Mouse (Mus musculus) retina, postnatal 1 day (tissue): ENCODE results near the gene Ptchd1.

Experiments used
- DNase-seq: peaks from one replicate; pipeline ENCODE4 v3.0.0-alpha.2; 2012

Gene Ptchd1

DNA sequence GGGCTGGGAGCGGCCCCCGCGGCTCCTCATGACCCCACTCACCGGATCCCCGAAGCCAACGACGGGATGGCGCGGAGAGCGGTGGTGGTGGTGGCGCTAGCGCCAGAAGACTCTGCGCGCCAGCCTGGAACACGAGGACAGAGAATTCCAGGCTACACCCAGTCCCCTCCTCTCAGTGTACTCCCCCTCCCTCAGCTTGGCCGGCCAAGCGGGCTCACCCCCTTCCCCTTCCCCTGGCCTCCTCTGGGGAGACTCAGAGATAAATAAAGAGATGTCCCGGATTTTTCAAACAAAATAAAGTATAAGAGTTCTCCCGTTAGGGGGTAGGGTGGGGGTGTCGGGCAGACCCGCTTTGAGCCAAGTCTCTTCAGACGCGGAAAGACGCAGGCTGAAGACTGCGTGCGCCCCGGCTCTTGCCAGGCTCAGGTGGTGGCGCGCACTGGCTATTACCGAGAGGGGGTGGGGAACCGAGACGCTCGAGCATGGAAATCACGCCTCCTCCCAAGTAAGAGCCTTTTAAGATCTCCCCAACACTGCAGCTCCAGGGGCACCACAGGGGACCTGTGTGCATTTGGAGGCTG, at the start of gene Ptchd1:
Gene Ptchd1 (minus strand): TSS at position 114 of the 581 bp plus-strand sequence.
- peak; percentile 72 for DNase-seq

DNA sequence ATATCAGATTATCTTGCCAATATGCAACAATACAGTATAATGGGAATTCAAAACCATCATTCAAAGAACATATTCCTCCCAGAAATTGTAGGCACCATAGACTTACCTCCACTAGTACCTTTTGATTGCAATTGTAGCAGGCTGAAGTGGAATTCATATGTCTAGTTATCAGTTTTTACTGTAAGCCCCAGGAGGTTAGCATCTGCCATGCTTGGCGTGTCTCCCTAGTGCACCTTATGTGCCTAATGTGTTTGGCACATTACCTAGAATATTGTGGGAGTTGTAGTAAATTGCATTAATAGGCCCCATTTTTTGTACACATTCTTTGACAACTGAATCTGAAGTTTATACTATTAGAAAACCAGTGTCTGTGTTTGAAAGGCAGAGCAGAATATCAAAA, 34.4 kb upstream of the Ptchd1 start:
- no peak for DNase-seq

DNA sequence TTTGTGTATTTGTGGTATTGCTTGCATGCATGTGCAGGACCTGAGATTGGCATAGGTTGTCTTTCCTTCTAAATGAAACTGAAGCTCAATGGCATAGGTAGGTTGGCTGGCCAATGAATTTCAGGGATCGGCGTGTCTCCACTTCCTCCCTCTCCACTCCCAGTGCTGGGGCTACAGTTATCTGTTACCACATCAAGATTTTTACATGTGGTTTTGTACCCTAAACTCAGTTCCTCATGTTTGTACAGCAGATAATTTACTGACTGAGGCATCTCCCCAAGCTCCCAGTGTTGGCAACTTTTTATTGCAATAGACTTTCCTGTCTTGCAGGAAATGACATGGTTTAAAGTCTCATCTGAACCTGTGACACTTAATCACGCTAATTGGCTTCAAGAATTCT, 22.4 kb upstream of the Ptchd1 start:
- no peak for DNase-seq

DNA sequence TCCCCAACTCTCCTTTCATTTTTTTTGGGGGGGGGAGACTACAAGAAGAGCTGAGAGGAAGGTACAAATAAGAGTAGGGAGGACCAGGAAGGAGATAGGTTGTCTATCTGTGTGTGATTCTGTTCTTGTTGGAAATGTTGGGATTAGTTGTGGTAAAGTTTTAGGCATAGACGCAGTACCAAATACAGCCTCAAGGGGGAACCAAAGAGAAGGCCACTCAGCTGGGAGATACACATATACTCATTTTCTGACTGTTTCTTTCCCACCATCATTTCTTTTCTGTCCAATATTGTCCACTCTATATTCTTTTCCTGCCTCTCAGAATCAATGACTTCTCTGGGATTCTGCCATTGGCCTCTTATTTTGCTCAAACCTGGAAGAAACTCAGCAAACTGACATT, 20.4 kb upstream of the Ptchd1 start:
- DNase-seq = peak; percentile 37

DNA sequence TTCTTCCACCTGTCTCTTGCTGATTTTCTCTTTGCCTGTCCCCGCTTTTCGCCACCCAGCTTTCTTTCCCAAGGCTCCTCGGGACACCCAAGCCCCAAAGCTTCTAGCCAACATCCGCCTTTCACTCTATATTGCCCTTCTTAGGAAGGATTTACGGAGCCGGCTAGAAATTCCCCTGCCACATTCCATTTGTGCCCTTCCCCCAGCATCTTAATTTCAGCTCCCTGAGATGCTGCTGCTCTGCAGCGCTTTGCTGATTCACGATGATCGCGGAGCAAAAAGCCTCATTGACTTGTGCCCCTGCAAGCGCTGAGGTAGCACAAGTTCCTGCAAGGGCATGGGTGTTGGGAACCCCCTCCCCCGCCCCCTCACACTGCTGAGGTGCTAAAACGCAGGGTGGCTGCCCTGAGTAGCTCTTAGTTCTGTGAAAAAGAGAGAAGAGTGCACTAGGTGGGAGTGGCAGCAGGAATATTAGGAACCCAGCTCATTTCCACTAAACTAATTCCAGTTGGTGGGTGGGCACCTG, 2.1 kb upstream of the Ptchd1 start:
- DNase-seq = peak; percentile 50

DNA sequence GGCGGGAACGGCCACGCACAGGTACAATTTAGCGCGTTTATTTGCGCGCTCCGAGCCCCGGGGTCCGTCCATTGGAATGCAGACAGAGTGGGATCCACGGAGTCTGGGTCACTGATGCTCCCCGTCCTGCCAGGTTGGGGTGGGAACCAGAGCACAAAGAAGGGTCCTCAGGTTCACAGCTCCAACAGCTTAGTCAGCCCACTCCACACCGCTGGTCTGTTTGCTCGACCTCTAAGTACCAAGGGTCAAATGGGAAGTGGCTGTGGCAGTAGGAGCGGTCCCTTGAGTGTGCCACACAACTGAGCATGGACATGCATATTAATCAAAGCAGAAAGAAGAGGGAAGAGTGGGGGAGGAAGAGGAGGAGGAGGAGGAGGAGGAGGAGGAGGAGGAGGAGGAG, 1.3 kb upstream of the Ptchd1 start:
- no peak for DNase-seq

DNA sequence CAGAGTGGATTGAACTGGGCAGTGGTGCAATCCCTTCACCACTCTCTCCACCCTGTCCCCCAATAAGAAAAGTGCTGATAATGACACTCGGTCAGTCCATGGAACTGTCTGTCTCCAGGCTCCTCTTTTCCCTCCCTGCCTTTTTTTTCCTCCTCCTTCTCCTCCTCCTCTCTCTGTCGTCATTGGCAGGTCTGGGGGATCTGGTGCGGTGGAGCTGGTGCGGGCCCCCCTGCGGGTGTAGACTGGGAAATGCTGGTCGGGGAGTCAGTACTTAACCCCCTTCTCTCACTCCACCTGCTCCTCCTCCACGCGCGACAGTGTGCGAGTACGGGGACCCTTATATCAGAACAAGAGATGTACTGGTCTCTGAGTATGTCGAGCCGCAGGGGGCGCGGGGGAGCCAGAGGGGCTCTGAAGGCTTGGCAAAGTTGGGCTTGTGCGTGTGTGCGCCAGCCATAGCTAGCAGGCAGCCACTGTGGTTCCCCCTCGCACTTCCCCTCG, 777 bp upstream of the Ptchd1 start, which contains the start of gene Gm15155:
Gene Gm15155 (plus strand): TSS at position 401 of the 501 bp plus-strand sequence.
- DNase-seq = peak; percentile 62

DNA sequence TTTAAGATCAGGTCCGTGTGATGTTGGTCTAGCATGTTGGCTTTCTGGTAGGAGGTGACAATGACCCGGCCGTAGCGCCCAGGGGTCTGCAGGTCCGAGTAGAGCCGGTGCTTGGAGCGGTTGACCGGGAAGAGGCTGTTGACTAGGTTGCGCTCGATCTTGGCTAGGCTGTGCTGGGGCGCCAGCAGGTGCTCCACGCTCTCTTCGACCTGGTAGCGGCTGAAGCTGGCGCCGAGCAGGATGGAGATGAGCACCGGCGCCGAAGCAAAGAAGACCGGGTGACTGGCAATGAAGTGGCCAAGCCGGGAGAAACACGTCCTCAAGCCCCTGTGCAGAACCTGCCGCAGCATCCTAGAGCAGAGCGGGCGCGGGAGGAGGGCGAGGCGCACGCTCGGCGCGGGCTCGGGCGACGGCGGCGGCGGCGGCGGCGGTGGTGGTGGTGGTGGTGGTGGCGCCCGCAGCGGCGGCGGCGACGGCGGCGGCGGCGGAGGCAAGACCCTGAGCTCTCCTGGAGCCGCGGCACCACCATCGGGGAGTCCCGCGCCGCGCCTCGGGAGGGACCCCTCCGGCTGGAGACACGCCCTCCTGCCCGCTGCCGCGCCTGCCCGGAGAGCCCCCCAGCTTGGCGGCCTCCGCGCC, 534 bp downstream of the Ptchd1 start:
- peak; percentile 55 for DNase-seq

DNA sequence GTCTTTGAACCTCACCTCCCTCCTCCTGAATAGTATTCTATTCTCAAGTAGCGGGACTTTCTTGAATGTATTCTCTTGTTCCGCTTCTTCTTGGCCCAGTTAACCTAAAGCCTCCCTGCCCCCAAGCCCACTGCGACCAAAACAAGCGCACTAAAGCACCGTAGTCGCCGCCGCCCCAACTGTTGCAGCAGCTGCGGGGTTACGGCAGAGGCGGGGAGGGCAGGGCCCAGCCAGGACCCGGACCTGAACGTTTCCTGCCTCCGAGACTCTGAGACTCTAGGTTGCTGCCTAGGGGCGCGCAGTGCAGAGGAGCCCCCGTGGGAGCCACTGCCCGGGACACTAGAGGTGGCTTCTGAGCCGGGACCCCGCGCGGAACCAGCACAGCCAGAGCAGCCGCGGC, 1.1 kb downstream of the Ptchd1 start:
- DNase-seq = peak; percentile 40

DNA sequence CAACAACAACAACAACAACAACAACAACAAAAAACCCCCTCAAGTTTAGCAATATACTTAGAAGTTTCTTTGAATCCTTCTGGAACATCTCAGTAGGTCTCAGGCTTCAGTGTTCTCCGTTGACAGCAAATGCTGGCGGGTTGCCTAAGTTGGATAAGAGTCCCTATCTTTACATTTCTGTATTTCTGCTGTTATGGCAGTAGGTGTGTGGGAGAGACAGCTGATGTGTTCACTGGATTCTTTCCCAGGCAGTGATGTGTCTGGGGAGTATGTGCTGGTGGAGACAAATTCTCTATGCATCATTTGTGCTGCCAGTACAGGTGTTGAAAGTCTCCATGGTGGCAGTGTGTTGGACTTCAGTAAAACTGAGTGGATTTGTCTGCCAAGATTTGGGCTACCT, 22.4 kb downstream of the Ptchd1 start:
- DNase-seq = no peak

DNA sequence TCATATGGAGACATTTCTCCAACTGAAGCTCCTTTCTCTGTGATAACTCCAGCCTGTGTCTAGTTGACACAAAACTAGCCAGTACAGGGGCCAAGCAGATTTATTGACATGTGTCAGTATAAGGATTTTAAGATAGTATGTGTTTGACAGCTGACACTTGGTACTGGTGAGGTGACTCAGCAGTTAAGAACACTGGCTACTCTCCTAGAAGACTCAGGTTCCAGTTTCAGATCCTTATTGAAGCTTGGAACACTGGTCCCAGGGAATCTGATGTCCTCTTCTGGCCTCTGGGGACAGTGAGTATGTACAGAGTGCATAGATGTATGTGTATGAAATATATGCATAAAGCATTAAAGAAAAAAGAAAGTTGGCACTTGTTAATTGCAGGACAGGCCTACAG, 27.2 kb downstream of the Ptchd1 start:
- DNase-seq = no peak

DNA sequence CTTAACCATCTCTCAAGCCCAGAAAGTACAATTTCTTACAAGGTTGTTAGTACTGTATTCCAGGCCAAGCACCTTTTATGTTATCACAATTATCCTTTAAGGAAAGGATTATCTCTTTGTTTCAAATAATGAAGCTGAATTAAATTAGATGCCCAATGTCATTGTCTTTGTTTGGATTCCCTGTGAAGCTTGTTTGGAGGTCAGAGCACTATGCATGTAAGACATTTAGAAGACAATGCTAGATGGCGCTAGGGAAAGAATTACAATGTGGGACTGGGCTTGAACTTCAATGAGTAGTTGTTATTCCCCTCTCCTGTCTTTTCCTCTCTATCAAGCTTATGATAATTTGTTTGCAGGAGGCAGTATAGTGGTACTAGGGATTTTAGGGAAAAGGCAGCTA, 28.9 kb downstream of the Ptchd1 start:
- DNase-seq = no peak

DNA sequence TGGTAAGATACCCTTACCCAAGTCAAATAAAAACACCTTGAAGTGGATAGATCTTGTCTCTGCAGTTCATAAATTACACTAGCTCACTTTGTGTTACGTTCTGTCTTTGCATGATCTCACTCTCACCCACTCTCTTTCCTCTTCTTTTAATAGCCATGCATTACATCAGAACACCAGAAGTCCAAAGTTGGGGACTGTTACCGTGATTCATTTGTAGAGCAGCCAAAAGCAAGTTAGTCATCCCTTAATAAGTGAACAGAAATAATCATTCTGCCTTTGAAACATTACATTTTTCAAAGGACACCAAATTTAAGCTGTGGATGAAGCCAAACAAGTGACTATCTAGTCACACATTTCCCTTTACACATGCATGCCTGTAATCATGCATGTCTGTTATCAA, 31.1 kb downstream of the Ptchd1 start:
- no peak for DNase-seq

DNA sequence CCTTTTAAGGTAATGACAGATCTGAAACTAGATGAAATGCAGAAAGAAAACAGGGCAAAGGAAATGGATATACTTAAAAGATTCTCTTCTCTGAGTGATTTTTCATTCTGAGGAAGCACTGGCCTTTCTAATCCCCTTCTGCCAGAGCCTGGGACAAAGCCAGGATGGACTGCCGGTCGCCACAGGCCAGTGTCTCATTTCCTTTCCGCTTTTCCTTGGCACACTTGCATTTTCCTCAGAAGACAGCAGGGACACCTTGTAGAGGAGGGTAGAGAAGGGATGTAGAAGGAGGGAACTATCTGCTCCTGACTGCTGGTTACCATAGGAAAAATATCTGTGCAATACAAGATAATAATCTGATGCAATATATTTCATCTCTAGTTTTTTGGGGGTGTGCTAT, 32.1 kb downstream of the Ptchd1 start:
- no peak for DNase-seq

DNA sequence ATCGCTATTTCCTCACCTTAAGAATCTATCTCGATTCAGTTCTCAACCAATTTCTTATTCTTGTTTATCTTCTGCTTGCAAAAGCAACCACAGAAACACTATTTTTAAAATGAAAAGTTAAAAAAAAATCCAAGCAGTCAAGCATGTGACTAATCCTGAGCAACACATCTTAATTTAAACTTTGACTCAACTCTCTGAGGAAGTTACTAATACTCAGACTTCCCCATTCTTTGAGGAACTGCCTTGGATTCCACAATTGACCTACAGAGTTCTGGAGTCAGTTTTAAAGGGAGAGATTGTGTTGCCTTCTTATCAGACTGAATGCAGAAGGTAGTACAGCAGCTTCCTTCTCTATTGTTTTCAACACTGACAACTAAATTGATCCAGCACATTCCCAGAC, 39.0 kb downstream of the Ptchd1 start:
- DNase-seq = no peak

DNA sequence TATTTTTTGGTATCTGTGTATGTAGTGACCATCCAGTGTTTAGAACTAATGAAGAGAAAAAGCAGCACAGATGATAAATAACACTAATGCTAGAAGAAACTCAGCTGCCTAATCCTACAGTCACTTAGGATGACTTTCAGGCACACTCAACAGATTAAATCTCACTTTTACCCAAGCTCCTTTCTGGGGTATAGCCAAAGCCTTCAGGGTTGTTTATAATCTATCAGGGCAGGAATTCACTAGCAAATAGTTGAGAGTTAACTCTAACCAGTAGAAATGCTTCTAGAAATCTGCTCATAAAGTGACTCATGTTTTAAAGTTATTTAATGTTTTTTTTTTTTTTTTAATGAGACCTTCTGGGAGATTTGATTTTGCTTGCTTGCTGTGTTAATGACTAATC, 43.8 kb downstream of the Ptchd1 start:
- no peak for DNase-seq

DNA sequence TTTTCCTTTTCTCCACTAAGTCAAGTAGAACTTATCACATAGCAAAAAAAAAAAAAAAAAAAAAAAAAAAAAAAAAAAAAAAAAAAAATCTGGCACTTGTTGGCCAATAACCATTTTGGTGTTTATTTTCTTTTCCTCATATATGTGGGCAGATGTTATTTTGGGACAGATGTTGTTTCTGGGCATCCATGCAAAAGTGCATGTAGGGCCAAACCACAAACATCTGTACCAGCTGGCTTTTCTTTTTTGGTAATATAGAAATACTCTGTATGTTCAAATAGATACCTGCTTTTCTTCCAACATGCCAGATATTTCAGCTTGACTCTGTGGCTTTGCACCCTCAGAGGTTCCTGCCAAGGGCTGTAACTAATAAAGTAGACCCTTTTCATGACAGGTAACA, 51.2 kb downstream of the Ptchd1 start:
- DNase-seq = no peak

DNA sequence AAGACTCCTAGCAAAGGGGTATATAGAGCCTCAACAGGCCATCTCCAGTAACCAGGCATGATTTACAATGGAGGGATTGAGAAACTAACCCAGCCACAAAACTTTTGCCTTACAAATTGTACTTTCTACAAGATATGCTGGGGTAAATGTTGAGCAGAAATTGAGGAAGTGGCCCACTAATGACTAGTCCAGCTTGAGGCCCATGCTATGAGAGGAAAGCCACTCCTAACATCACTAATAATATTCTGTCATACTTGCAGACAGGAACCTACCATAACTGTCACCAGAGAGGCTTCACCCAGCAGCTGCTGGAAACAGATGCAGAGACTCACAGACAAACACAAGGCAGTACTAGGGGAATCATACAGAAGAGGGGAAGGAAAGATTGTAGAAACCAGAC, 79.8 kb downstream of the Ptchd1 start:
- DNase-seq = no peak
